Mouse (Mus musculus) liver, adult 2 months (tissue): ENCODE data around the gene Zscan29.

ENCODE experiments used
- CTCF ChIP-seq: fragments of 200-500 bp; IDR thresholded peaks from 2 replicates; pipeline ENCODE4 v1.5.1; 2011; ENCODE audit warnings: low read depth, low read length, control low read depth
- POLR2A ChIP-seq: fragments of 200-500 bp; IDR thresholded peaks from 2 replicates; pipeline ENCODE4 v1.6.1; 2011; ENCODE audit warnings: low read length, control low read depth; ENCODE audit not compliant: insufficient read depth; ENCODE audit errors: extremely low read depth

- TF ChIP-seq CTCF (no peak), POLR2A (no peak)
Observed at GRCm38 (mm10) chr2:121219177-121219576, 48.3 kb upstream of the Zscan29 start.
